Mouse (Mus musculus) E14TG2a.4 (cell line): ENCODE measurements around the gene Plac8.

Source experiments
- CTCF ChIP-seq: conservative IDR thresholded peaks from 2 replicates; pipeline ENCODE4 v1.5.1; 2014; ENCODE audit warnings: low read length
- POU5F1 ChIP-seq: IDR thresholded peaks from 2 replicates; pipeline ENCODE4 v1.6.1; 2014; ENCODE audit warnings: low read length, borderline replicate concordance

- TF ChIP-seq CTCF (no peak), POU5F1 (no peak)
Measured at GRCm38 (mm10) chr5:100569997-100570595, 1.9 kb downstream of the Plac8 start.
